Mouse (Mus musculus) limb, embryonic 11.5 days (tissue): ENCODE measurements around the gene Dnajb8. TPM values are rescaled to one million over a fixed set of nuclear protein-coding genes. Genes with fewer than 3 reads are reported as not detected.

Experiments
- ATAC-seq: fragments of 200-750 bp; cut with Nextera tagmentation; 2 replicates; pipeline ENCODE4 v1.8.0; 2017; ENCODE audit warnings: low read depth; ENCODE audit not compliant: insufficient number of reproducible peaks, low FRiP score, low TSS enrichment
- DNase-seq: peaks from one replicate; pipeline ENCODE4 v3.0.0-alpha.2; 2015; ENCODE audit warnings: low spot score
- H3K27ac ChIP-seq: fragments of 300-500 bp; sonication (generic); replicated peaks from 2 replicates; pipeline ENCODE4 v1.5.1; 2014; ENCODE audit warnings: low read depth, mild to moderate bottlenecking, low read length
- H3K27me3 ChIP-seq: fragments of 300-500 bp; sonication (generic); 2 replicates; pipeline ENCODE4 v1.6.1; 2014; ENCODE audit warnings: mild to moderate bottlenecking, low read length, mixed read lengths; ENCODE audit not compliant: control insufficient read depth, insufficient read depth
- H3K36me3 ChIP-seq: fragments of 300-500 bp; sonication (generic); 2 replicates; pipeline ENCODE4 v1.6.1; 2014; ENCODE audit warnings: mild to moderate bottlenecking, low read length, moderate library complexity, mixed read lengths; ENCODE audit not compliant: control insufficient read depth, insufficient read depth
- H3K4me1 ChIP-seq: fragments of 300-500 bp; sonication (generic); 2 replicates; pipeline ENCODE4 v1.6.1; 2014; ENCODE audit warnings: low read length, mixed read lengths; ENCODE audit not compliant: control insufficient read depth, insufficient read depth
- H3K4me2 ChIP-seq: fragments of 300-500 bp; sonication (generic); 2 replicates; pipeline ENCODE4 v1.6.1; 2014; ENCODE audit warnings: low read depth, mild to moderate bottlenecking, moderate library complexity; ENCODE audit not compliant: severe bottlenecking
- H3K4me3 ChIP-seq: fragments of 300-500 bp; sonication (generic); 2 replicates; pipeline ENCODE4 v1.5.1; 2014; ENCODE audit warnings: low read depth, low read length
- H3K9ac ChIP-seq: fragments of 300-500 bp; sonication (generic); 2 replicates; pipeline ENCODE4 v1.6.1; 2014; ENCODE audit warnings: mild to moderate bottlenecking, low read length
- H3K9me3 ChIP-seq: fragments of 300-500 bp; sonication (generic); 2 replicates; pipeline ENCODE4 v1.6.1; 2016; ENCODE audit warnings: low read length; ENCODE audit not compliant: control insufficient read depth
- WGBS: fragments of 180-500 bp; shearing (Covaris S2); extraction: QIAGEN DNeasy Blood & Tissue Kit; methylation state at CpG from one replicate; pipeline ENCODE4 v1.1.7; 2014; 5-methylcytosine and 5-hydroxymethylcytosine counted together
- polyA plus RNA-seq: library from polyadenylated mRNA; unstranded; fragments of >200 nt; fragmentation: Nextera tagmentation; extraction: Ambion mirVana; gene quantifications from 2 replicates; pipeline ENCODE4 v1.2.1, GENCODE M21; 2014

Dnajb8 gene
- polyA plus RNA-seq, 1 experiment from 2014 or later, result not detected

GRCm38 (mm10) chr6:88229221-88229620 lies 7.2 kb downstream of the Dnajb8 start:
- Histone ChIP-seq H3K4me1 (peaks cover 3% of the 10 kb centered on the region; the same call in 1 of the 2 replicates), H3K4me3 (no peak overlapping the region), H3K9me3 (no peaks in the 10 kb centered on the region), H3K36me3 (no peaks in the 10 kb centered on the region), H3K4me2 (no peak overlapping the region), H3K27ac (no peak overlapping the region), H3K9ac (no peak overlapping the region), H3K27me3 (no peaks in the 10 kb centered on the region)
- WGBS, result 89% methylated on average over 12 of the region's 12 CpGs
- DNase-seq, result no peak
- no peak for ATAC-seq

GRCm38 (mm10) chr6:88231821-88232220 lies 9.8 kb downstream of the Dnajb8 start:
- no peak overlapping the region for H3K4me2 ChIP-seq
- WGBS, result 82% methylated on average over 7 of the region's 7 CpGs
- H3K36me3 ChIP-seq, result no peaks in the 10 kb centered on the region
- no peak overlapping the region for H3K27ac ChIP-seq
- H3K4me3 ChIP-seq, result no peak overlapping the region
- H3K9me3 ChIP-seq, result no peaks in the 10 kb centered on the region
- peaks cover 12% of the 10 kb centered on the region for H3K27me3 ChIP-seq
- DNase-seq (no peak), ATAC-seq (no peak)
- H3K4me1 ChIP-seq, result peaks cover 6% of the 10 kb centered on the region
- H3K9ac ChIP-seq, result no peak overlapping the region

GRCm38 (mm10) chr6:88232221-88232620 lies 10.2 kb downstream of the Dnajb8 start:
- H3K9me3 ChIP-seq, result no peaks in the 10 kb centered on the region
- H3K36me3 ChIP-seq, result no peaks in the 10 kb centered on the region
- no peak overlapping the region for H3K4me2 ChIP-seq
- no peak for ATAC-seq
- H3K9ac ChIP-seq, result no peak overlapping the region
- H3K4me3 ChIP-seq, result no peak overlapping the region
- DNase-seq, result no peak
- WGBS, result 66% methylated on average over 6 of the region's 6 CpGs
- H3K27me3 ChIP-seq, result peaks cover 12% of the 10 kb centered on the region
- peaks cover 5% of the 10 kb centered on the region; the same call in 1 of the 2 replicates for H3K4me1 ChIP-seq
- no peak overlapping the region for H3K27ac ChIP-seq

- DNase-seq (no peak), ATAC-seq (no peak)
- H3K4me3 ChIP-seq, result no peak overlapping the region
- no peak overlapping the region for H3K27ac ChIP-seq
- WGBS, result 67% methylated on average over 8 of the region's 8 CpGs
- H3K36me3 ChIP-seq, result no peaks in the 10 kb centered on the region
- no peak overlapping the region for H3K9ac ChIP-seq
- H3K27me3 ChIP-seq, result peaks cover 12% of the 10 kb centered on the region
- H3K4me2 ChIP-seq, result no peak overlapping the region
- H3K4me1 ChIP-seq, result peaks cover 5% of the 10 kb centered on the region; the same call in 1 of the 2 replicates
- no peaks in the 10 kb centered on the region for H3K9me3 ChIP-seq
Measured at GRCm38 (mm10) chr6:88233996-88234395, 11.9 kb downstream of the Dnajb8 start.

- Histone ChIP-seq H3K4me2 (no peak overlapping the region; the same call in 1 of the 2 replicates), H3K9me3 (no peaks in the 10 kb centered on the region), H3K36me3 (no peaks in the 10 kb centered on the region), H3K27me3 (peaks cover 12% of the 10 kb centered on the region), H3K9ac (no peak overlapping the region), H3K27ac (no peak overlapping the region), H3K4me1 (peaks cover 5% of the 10 kb centered on the region; the same call in 1 of the 2 replicates), H3K4me3 (no peak overlapping the region)
- 28% methylated on average over 8 of the region's 8 CpGs for WGBS
- ATAC-seq (no peak), DNase-seq (no peak)
Measured at GRCm38 (mm10) chr6:88235461-88235860, 13.4 kb downstream of the Dnajb8 start.

- WGBS, result 2% methylated on average over 17 of the region's 17 CpGs
- no peak overlapping the region for H3K4me3 ChIP-seq
- DNase-seq (peak; percentile 35), ATAC-seq (no peak)
- H3K9ac ChIP-seq, result peak overlapping the region; percentile 40; the same call in 1 of the 2 replicates
- no peaks in the 10 kb centered on the region for H3K9me3 ChIP-seq
- no peak overlapping the region for H3K27ac ChIP-seq
- no peaks in the 10 kb centered on the region for H3K36me3 ChIP-seq
- peaks cover 12% of the 10 kb centered on the region for H3K27me3 ChIP-seq
- peaks cover 5% of the 10 kb centered on the region; the same call in 1 of the 2 replicates for H3K4me1 ChIP-seq
- peak overlapping the region; percentile 44 for H3K4me2 ChIP-seq
Measured at GRCm38 (mm10) chr6:88235983-88236382, 13.9 kb downstream of the Dnajb8 start.

- Histone ChIP-seq H3K4me2 (no peak overlapping the region), H3K9me3 (no peaks in the 10 kb centered on the region), H3K27ac (no peak overlapping the region), H3K4me1 (peaks cover 5% of the 10 kb centered on the region; the same call in 1 of the 2 replicates), H3K4me3 (no peak overlapping the region), H3K9ac (no peak overlapping the region), H3K27me3 (peaks cover 12% of the 10 kb centered on the region), H3K36me3 (no peaks in the 10 kb centered on the region)
- ATAC-seq (no peak), DNase-seq (no peak)
- WGBS, result 17% methylated on average over 7 of the region's 7 CpGs
Measured at GRCm38 (mm10) chr6:88236513-88236912, 14.4 kb downstream of the Dnajb8 start.

GRCm38 (mm10) chr6:88242604-88243003 lies 20.5 kb downstream of the Dnajb8 start:
- DNase-seq (peak; percentile 79), ATAC-seq (no peak)
- no peaks in the 10 kb centered on the region for H3K9me3 ChIP-seq
- H3K4me1 ChIP-seq, result no peaks in the 10 kb centered on the region
- no peak overlapping the region for H3K4me3 ChIP-seq
- H3K4me2 ChIP-seq, result no peak overlapping the region
- 1% methylated on average over 15 of the region's 15 CpGs for WGBS
- H3K9ac ChIP-seq, result no peak overlapping the region
- no peak overlapping the region for H3K27ac ChIP-seq
- no peaks in the 10 kb centered on the region for H3K36me3 ChIP-seq
- no peaks in the 10 kb centered on the region for H3K27me3 ChIP-seq

- no peak for ATAC-seq
- H3K27me3 ChIP-seq, result no peaks in the 10 kb centered on the region
Measured at GRCm38 (mm10) chr6:88249231-88249630, 27.2 kb downstream of the Dnajb8 start.

More at GRCm38 (mm10) chr6:88249231-88249630, 27.2 kb downstream of the Dnajb8 start:
- H3K4me2 ChIP-seq, result no peak overlapping the region
- no peak overlapping the region for H3K27ac ChIP-seq
- no peaks in the 10 kb centered on the region for H3K4me1 ChIP-seq
- WGBS, result 83% methylated on average over 1 of the region's 1 CpGs
- no peak overlapping the region for H3K9ac ChIP-seq
- H3K36me3 ChIP-seq, result no peaks in the 10 kb centered on the region
- no peak overlapping the region for H3K4me3 ChIP-seq
- no peaks in the 10 kb centered on the region for H3K9me3 ChIP-seq
- no peak for DNase-seq
